Mouse (Mus musculus): ENCODE data around the gene Rhot2.

DNA sequence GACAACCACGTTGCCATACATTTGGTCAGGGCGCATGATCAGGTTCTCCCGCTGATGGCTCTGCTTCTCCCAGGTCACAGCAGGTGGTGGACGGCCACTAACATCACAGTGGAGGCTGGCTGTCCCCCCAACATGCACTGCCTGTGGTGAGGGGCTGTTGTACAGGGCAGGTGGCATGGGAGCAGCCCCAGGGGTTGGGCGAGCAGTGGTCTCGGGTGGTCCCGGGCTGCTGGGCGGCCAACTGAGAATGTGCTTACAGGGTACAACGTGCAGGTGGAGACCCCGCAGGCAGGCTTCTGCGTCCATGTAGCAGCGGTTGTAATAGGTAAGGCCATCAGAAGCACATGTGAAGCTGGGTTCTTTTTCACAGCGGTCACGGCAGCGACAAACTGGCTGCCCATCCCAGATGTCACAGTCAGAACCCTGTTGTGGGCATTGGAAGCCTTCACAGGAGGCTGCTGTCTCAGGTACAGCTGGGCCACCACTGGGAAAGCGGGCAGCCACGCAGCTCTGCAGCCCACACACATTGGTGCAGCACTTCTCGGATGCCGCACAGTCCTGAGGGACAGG is 34.0 kb upstream of the Rhot2 start:
- no peak for TF ChIP-seq CTCF (IDR thresholded peaks at IDR 0.05; ENCODE audit: low read depth)
- no peak for TF ChIP-seq EP300 (optimal IDR thresholded peaks at IDR 0.05)
